Mouse (Mus musculus): ENCODE measurements around the gene Tmprss13. TPM values are rescaled to one million over a fixed set of nuclear protein-coding genes. Genes with fewer than 3 reads are reported as not detected.

The Tmprss13 gene
- polyA plus RNA-seq, 1 experiment from 2014 or later = not detected

GRCm38 (mm10) chr9:45299231-45300006, 19.5 kb upstream of the Tmprss13 start:
- Histone ChIP-seq H3K9ac (ENCODE audit: low read depth, low read length) (no peak overlapping the region), H3K4me1 (ENCODE audit: control insufficient read depth, low read depth, low read length) (peaks cover 4% of the 10 kb centered on the region; the same call in 1 of the 2 replicates), H3K4me2 (ENCODE audit: low read depth, low read length) (no peak overlapping the region), H3K9me3 (replicated peaks; ENCODE audit: control insufficient read depth, low read length) (no peaks in the 10 kb centered on the region), H3K36me3 (ENCODE audit: control insufficient read depth, insufficient read depth) (no peaks in the 10 kb centered on the region), H3K27ac (ENCODE audit: low read length) (no peak overlapping the region), H3K4me3 (ENCODE audit: low read depth, low read length) (no peak overlapping the region), H3K27me3 (ENCODE audit: control insufficient read depth, insufficient read depth, low read depth, low read length) (no peaks in the 10 kb centered on the region)
- no peak for ATAC-seq (ENCODE audit: low read depth)
- WGBS (ENCODE audit: insufficient replicate concordance) = 63% methylated on average over 11 of the region's 11 CpGs

GRCm38 (mm10) chr9:45300422-45301104, 18.3 kb upstream of the Tmprss13 start:
- Histone ChIP-seq H3K36me3 (ENCODE audit: control insufficient read depth, insufficient read depth) (no peaks in the 10 kb centered on the region), H3K4me1 (ENCODE audit: control insufficient read depth, low read depth, low read length) (0 out of 2 replicates have a peak, but pooled peaks cover 4% of the 10 kb centered on the region), H3K4me2 (ENCODE audit: low read depth, low read length) (peak overlapping the region; percentile 35; the same call in 1 of the 2 replicates), H3K9ac (ENCODE audit: low read depth, low read length) (no peak overlapping the region), H3K9me3 (replicated peaks; ENCODE audit: control insufficient read depth, low read length) (no peaks in the 10 kb centered on the region), H3K27me3 (ENCODE audit: control insufficient read depth, insufficient read depth, low read depth, low read length) (no peaks in the 10 kb centered on the region), H3K27ac (ENCODE audit: low read length) (no peak overlapping the region), H3K4me3 (ENCODE audit: low read depth, low read length) (no peak overlapping the region)
- WGBS (ENCODE audit: insufficient replicate concordance) = 6% methylated on average over 20 of the region's 20 CpGs
- ATAC-seq (ENCODE audit: low read depth) = peak; percentile 66

GRCm38 (mm10) chr9:45301771-45302170, 17.1 kb upstream of the Tmprss13 start:
- Histone ChIP-seq H3K4me1 (ENCODE audit: control insufficient read depth, low read depth, low read length) (0 out of 2 replicates have a peak, but pooled peaks cover 4% of the 10 kb centered on the region), H3K9me3 (replicated peaks; ENCODE audit: control insufficient read depth, low read length) (no peaks in the 10 kb centered on the region), H3K27ac (ENCODE audit: low read length) (no peak overlapping the region), H3K27me3 (ENCODE audit: control insufficient read depth, insufficient read depth, low read depth, low read length) (no peaks in the 10 kb centered on the region), H3K4me3 (ENCODE audit: low read depth, low read length) (no peak overlapping the region), H3K36me3 (ENCODE audit: control insufficient read depth, insufficient read depth) (no peaks in the 10 kb centered on the region), H3K9ac (ENCODE audit: low read depth, low read length) (no peak overlapping the region), H3K4me2 (ENCODE audit: low read depth, low read length) (no peak overlapping the region)
- 67% methylated on average over 8 of the region's 8 CpGs for WGBS (ENCODE audit: insufficient replicate concordance)
- ATAC-seq (ENCODE audit: low read depth) = no peak

- 64% methylated on average over 12 of the region's 12 CpGs for WGBS (ENCODE audit: insufficient replicate concordance)
- H3K27ac ChIP-seq (ENCODE audit: low read length) = no peak overlapping the region
Observed at GRCm38 (mm10) chr9:45306746-45307410, 12.0 kb upstream of the Tmprss13 start.

GRCm38 (mm10) chr9:45308521-45308920, 10.4 kb upstream of the Tmprss13 start:
- H3K9ac ChIP-seq (ENCODE audit: low read depth, low read length) = no peak overlapping the region
- no peaks in the 10 kb centered on the region for H3K9me3 ChIP-seq (replicated peaks; ENCODE audit: control insufficient read depth, low read length)
- ATAC-seq (ENCODE audit: low read depth) = no peak
- 66% methylated on average over 5 of the region's 5 CpGs for WGBS (ENCODE audit: insufficient replicate concordance)
- no peak overlapping the region for H3K27ac ChIP-seq (ENCODE audit: low read length)
- no peaks in the 10 kb centered on the region for H3K27me3 ChIP-seq (ENCODE audit: control insufficient read depth, insufficient read depth, low read depth, low read length)
- H3K36me3 ChIP-seq (ENCODE audit: control insufficient read depth, insufficient read depth) = no peaks in the 10 kb centered on the region
- no peak overlapping the region for H3K4me3 ChIP-seq (ENCODE audit: low read depth, low read length)
- H3K4me2 ChIP-seq (ENCODE audit: low read depth, low read length) = no peak overlapping the region
- H3K4me1 ChIP-seq (ENCODE audit: control insufficient read depth, low read depth, low read length) = no peaks in the 10 kb centered on the region

More at GRCm38 (mm10) chr9:45306746-45307410, 12.0 kb upstream of the Tmprss13 start:
- H3K9me3 ChIP-seq (replicated peaks; ENCODE audit: control insufficient read depth, low read length) = no peaks in the 10 kb centered on the region
- ATAC-seq (ENCODE audit: low read depth) = no peak
- no peaks in the 10 kb centered on the region for H3K36me3 ChIP-seq (ENCODE audit: control insufficient read depth, insufficient read depth)
- H3K4me3 ChIP-seq (ENCODE audit: low read depth, low read length) = no peak overlapping the region
- H3K27me3 ChIP-seq (ENCODE audit: control insufficient read depth, insufficient read depth, low read depth, low read length) = no peaks in the 10 kb centered on the region
- no peaks in the 10 kb centered on the region for H3K4me1 ChIP-seq (ENCODE audit: control insufficient read depth, low read depth, low read length)
- H3K4me2 ChIP-seq (ENCODE audit: low read depth, low read length) = no peak overlapping the region
- no peak overlapping the region for H3K9ac ChIP-seq (ENCODE audit: low read depth, low read length)

- Histone ChIP-seq H3K27ac (ENCODE audit: low read length) (no peak overlapping the region), H3K4me1 (ENCODE audit: control insufficient read depth, low read depth, low read length) (no peaks in the 10 kb centered on the region)
- no peak for ATAC-seq (ENCODE audit: low read depth)
Observed at GRCm38 (mm10) chr9:45311858-45312257, 7.0 kb upstream of the Tmprss13 start.

GRCm38 (mm10) chr9:45313913-45314312, 5.0 kb upstream of the Tmprss13 start:
- peaks cover 3% of the 10 kb centered on the region; the same call in 1 of the 2 replicates for H3K27me3 ChIP-seq (ENCODE audit: control insufficient read depth, insufficient read depth, low read depth, low read length)
- no peak for ATAC-seq (ENCODE audit: low read depth)
- H3K9ac ChIP-seq (ENCODE audit: low read depth, low read length) = no peak overlapping the region
- no peak overlapping the region for H3K27ac ChIP-seq (ENCODE audit: low read length)
- no peak overlapping the region for H3K4me2 ChIP-seq (ENCODE audit: low read depth, low read length)
- no peaks in the 10 kb centered on the region for H3K4me1 ChIP-seq (ENCODE audit: control insufficient read depth, low read depth, low read length)
- no peaks in the 10 kb centered on the region for H3K36me3 ChIP-seq (ENCODE audit: control insufficient read depth, insufficient read depth)
- H3K9me3 ChIP-seq (replicated peaks; ENCODE audit: control insufficient read depth, low read length) = no peaks in the 10 kb centered on the region
- 40% methylated on average over 3 of the region's 3 CpGs for WGBS (ENCODE audit: insufficient replicate concordance)
- no peak overlapping the region for H3K4me3 ChIP-seq (ENCODE audit: low read depth, low read length)

More at GRCm38 (mm10) chr9:45311858-45312257, 7.0 kb upstream of the Tmprss13 start:
- Histone ChIP-seq H3K9me3 (replicated peaks; ENCODE audit: control insufficient read depth, low read length) (no peaks in the 10 kb centered on the region), H3K27me3 (ENCODE audit: control insufficient read depth, insufficient read depth, low read depth, low read length) (no peaks in the 10 kb centered on the region), H3K4me2 (ENCODE audit: low read depth, low read length) (no peak overlapping the region), H3K36me3 (ENCODE audit: control insufficient read depth, insufficient read depth) (no peaks in the 10 kb centered on the region), H3K4me3 (ENCODE audit: low read depth, low read length) (no peak overlapping the region), H3K9ac (ENCODE audit: low read depth, low read length) (no peak overlapping the region)
- WGBS (ENCODE audit: insufficient replicate concordance) = 63% methylated on average over 6 of the region's 6 CpGs

- Histone ChIP-seq H3K27me3 (ENCODE audit: control insufficient read depth, insufficient read depth, low read depth, low read length) (peaks cover 3% of the 10 kb centered on the region; the same call in 1 of the 2 replicates), H3K36me3 (ENCODE audit: control insufficient read depth, insufficient read depth) (no peaks in the 10 kb centered on the region), H3K4me1 (ENCODE audit: control insufficient read depth, low read depth, low read length) (no peaks in the 10 kb centered on the region), H3K9ac (ENCODE audit: low read depth, low read length) (no peak overlapping the region), H3K4me2 (ENCODE audit: low read depth, low read length) (no peak overlapping the region), H3K4me3 (ENCODE audit: low read depth, low read length) (no peak overlapping the region), H3K27ac (ENCODE audit: low read length) (no peak overlapping the region), H3K9me3 (replicated peaks; ENCODE audit: control insufficient read depth, low read length) (no peaks in the 10 kb centered on the region)
- 69% methylated on average over 3 of the region's 3 CpGs for WGBS (ENCODE audit: insufficient replicate concordance)
- ATAC-seq (ENCODE audit: low read depth) = no peak
Observed at GRCm38 (mm10) chr9:45317635-45318034, 1.3 kb upstream of the Tmprss13 start.

Measured in liver, embryonic 16.5 days (tissue).